Mouse (Mus musculus) intestine, embryonic 15.5 days (tissue): ENCODE results near the gene Trim38. TPM values are rescaled to one million over a fixed set of nuclear protein-coding genes. Genes with fewer than 3 reads are reported as not detected.
"Not testable (repeated sequence)": the region's sequence is repeated elsewhere in the genome, so short reads cannot be mapped to it uniquely, and the experiment has no call there.

Source experiments
- ATAC-seq: fragments of 200-750 bp; cut with Nextera tagmentation; 2 replicates; pipeline ENCODE4 v1.8.0; 2017; ENCODE audit warnings: moderate TSS enrichment, moderate library complexity
- H3K27ac ChIP-seq: fragments of 300-500 bp; sonication (generic); 2 replicates; pipeline ENCODE4 v1.5.1; 2015; ENCODE audit warnings: mild to moderate bottlenecking, inconsistent platforms
- H3K27me3 ChIP-seq: fragments of 300-500 bp; sonication (generic); replicated peaks from 2 replicates; pipeline ENCODE4 v1.6.1; 2015; ENCODE audit warnings: inconsistent platforms
- H3K36me3 ChIP-seq: fragments of 300-500 bp; sonication (generic); 2 replicates; pipeline ENCODE4 v1.6.1; 2015; ENCODE audit warnings: inconsistent platforms
- H3K4me1 ChIP-seq: fragments of 300-500 bp; sonication (generic); replicated peaks from 2 replicates; pipeline ENCODE4 v1.6.1; 2015; ENCODE audit warnings: inconsistent platforms
- H3K4me2 ChIP-seq: fragments of 300-500 bp; sonication (generic); replicated peaks from 2 replicates; pipeline ENCODE4 v1.6.1; 2015; ENCODE audit warnings: mild to moderate bottlenecking, inconsistent platforms
- H3K4me3 ChIP-seq: fragments of 300-500 bp; sonication (generic); replicated peaks from 2 replicates; pipeline ENCODE4 v1.5.1; 2015; ENCODE audit warnings: inconsistent platforms
- H3K9ac ChIP-seq: fragments of 300-500 bp; sonication (generic); 2 replicates; pipeline ENCODE4 v1.6.1; 2015; ENCODE audit warnings: inconsistent platforms
- H3K9me3 ChIP-seq: fragments of 300-500 bp; sonication (generic); 2 replicates; pipeline ENCODE4 v1.6.1; 2016; ENCODE audit warnings: inconsistent platforms
- WGBS: fragments of 180-500 bp; shearing (Covaris S2); methylation state at CpG from one replicate; pipeline ENCODE4 v1.1.7; 2015; 5-methylcytosine and 5-hydroxymethylcytosine counted together
- polyA plus RNA-seq: library from polyadenylated mRNA; unstranded; fragments of >200 nt; fragmentation: Nextera tagmentation; extraction: Ambion mirVana; gene quantifications from 2 replicates; pipeline ENCODE4 v1.2.1, GENCODE M21; 2015

Gene Trim38
- polyA plus RNA-seq, 1 experiment from 2014 or later = not detected

DNA sequence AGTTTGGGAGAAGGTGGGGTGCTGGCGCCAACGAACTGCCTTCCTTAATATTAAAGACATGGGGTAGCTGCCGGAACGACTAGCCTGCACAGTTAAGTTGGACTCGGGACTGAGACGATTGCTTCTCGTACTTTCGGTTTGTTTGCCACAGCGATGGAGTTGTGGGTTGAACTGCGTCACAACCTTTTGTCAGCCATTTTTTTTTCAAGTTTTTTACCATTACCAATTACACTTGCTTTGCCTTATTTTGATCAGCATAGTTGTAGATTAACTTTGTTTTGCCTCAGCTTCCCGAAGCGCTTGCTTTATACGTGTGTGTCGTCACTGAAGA lies 29.8 kb upstream of the Trim38 start:
- peak overlapping the region; percentile 99 for H3K27ac ChIP-seq
- WGBS = under 1% methylated on average over 14 of the region's 14 CpGs
- ATAC-seq = no peak

DNA sequence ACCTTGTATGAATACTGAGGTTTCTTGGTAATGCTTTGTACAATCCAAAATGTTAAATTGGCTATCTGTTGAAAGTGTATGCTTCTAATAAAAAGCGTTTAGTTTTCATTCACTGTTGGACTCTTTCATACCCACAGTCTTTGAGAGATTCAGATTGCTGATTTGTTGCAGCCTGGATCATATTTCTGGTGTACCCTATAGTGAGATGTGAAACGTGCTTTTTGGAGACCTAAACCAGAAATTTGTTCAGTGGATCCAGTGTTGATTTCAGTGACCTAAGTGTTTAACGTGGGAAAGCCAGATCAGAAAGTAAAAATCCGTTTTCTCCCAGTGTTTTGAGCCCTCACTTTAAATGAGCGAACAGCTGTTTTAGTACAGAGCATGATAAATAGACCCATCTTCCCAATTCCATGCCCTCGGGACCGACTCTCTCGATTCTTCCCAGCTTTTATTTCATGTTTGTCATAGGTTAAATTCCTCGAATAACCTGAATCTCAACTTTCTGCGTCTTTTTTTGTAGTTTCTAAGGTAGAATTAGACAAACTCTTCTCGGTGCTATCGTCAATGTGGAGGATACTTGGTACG lies 29.4 kb upstream of the Trim38 start:
- H3K4me2 ChIP-seq = peak overlapping the region; percentile 94
- no peak for ATAC-seq
- WGBS = 19% methylated on average over 13 of the region's 13 CpGs
- H3K9ac ChIP-seq = peak overlapping the region; percentile 91
- peak overlapping the region; percentile 99 for H3K27ac ChIP-seq
- H3K36me3 ChIP-seq = no peaks in the 10 kb centered on the region
- H3K27me3 ChIP-seq = no peaks in the 10 kb centered on the region
- peak overlapping the region; percentile 59 for H3K4me3 ChIP-seq
- no peaks in the 10 kb centered on the region for H3K9me3 ChIP-seq
- no peaks in the 10 kb centered on the region for H3K4me1 ChIP-seq

More for the DNA sequence above, 29.8 kb upstream of the Trim38 start:
- Histone ChIP-seq H3K4me1 (no peaks in the 10 kb centered on the region), H3K9me3 (no peaks in the 10 kb centered on the region), H3K36me3 (no peaks in the 10 kb centered on the region), H3K27me3 (no peaks in the 10 kb centered on the region), H3K4me3 (peak overlapping the region; percentile 59), H3K4me2 (peak overlapping the region; percentile 94), H3K9ac (peak overlapping the region; percentile 91)

DNA sequence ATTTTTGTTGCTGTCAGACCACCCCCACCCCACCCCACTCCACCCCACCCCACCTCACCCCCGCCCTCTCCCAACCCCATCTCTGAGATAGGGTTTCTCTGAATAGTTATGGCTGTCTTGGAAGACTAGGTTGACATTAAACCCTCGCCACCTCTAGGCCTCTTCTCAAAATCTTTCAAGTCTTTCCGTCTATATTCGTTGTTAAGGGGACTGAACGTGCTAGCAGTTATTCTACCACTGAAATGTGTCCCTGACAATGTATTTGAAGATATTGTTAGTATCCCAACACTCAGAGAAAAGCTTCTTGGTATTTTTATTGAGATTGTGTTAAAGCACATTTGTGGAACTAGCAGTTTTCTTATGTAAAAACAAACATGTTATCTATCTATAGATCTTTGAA lies 28.8 kb upstream of the Trim38 start:
- Histone ChIP-seq H3K4me3 (no peak overlapping the region), H3K9me3 (no peaks in the 10 kb centered on the region), H3K9ac (no peak overlapping the region), H3K27ac (no peak overlapping the region), H3K27me3 (no peaks in the 10 kb centered on the region), H3K4me2 (peak overlapping the region; percentile 94), H3K4me1 (no peaks in the 10 kb centered on the region), H3K36me3 (no peaks in the 10 kb centered on the region)
- WGBS = 63% methylated on average over 5 of the region's 5 CpGs
- no peak for ATAC-seq

DNA sequence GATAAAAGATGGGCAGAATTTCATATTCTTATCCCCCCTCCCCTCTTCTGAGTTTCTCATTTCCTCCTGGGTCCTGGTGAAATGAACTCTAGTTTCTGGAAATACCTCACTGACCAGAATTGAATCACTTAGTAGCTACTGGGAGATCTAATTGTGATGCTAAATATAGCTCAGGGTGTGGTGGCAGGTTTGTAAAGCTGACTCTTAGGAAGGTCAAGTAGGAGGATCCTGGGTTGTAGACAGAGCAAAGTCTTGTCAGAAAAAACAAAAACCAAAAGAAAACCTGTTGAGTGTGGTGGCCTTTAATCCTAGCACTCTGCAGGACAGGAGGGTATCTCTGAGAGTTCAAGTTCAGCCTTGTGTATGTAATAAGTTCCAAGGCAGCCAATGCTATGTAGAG lies 27.7 kb upstream of the Trim38 start:
- Histone ChIP-seq H3K4me3 (no peak overlapping the region), H3K9ac (no peak overlapping the region), H3K4me2 (no peak overlapping the region), H3K4me1 (no peaks in the 10 kb centered on the region), H3K36me3 (no peaks in the 10 kb centered on the region), H3K9me3 (no peaks in the 10 kb centered on the region), H3K27ac (peak overlapping the region; percentile 51; the same call in 1 of the 2 replicates), H3K27me3 (no peaks in the 10 kb centered on the region)
- no peak for ATAC-seq

DNA sequence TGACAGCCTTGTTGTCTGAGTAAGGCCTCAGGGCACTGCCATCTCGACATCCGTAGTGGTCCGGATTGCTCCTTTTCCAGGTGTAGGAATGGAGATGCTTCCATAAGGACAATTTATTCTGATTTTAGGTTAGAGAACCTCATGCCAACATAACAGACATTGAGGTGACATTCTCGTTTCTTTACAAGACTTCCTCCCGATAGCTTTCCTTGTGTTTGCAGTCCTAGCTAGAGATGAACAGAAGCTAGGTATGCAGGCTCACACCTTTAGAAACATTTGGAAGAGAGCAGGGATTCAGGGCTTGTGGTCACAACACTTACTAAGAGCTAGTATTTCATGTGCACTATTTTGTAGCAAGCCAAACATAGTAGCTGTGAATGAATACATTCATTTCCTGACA lies 26.5 kb upstream of the Trim38 start:
- WGBS = 84% methylated on average over 5 of the region's 5 CpGs
- H3K4me2 ChIP-seq = no peak overlapping the region
- H3K36me3 ChIP-seq = no peaks in the 10 kb centered on the region
- H3K27ac ChIP-seq = no peak overlapping the region
- H3K9me3 ChIP-seq = no peaks in the 10 kb centered on the region
- no peak overlapping the region for H3K9ac ChIP-seq
- H3K4me3 ChIP-seq = no peak overlapping the region
- ATAC-seq = no peak
- no peaks in the 10 kb centered on the region for H3K27me3 ChIP-seq
- H3K4me1 ChIP-seq = 0 out of 2 replicates have a peak, but pooled peaks cover 4% of the 10 kb centered on the region

DNA sequence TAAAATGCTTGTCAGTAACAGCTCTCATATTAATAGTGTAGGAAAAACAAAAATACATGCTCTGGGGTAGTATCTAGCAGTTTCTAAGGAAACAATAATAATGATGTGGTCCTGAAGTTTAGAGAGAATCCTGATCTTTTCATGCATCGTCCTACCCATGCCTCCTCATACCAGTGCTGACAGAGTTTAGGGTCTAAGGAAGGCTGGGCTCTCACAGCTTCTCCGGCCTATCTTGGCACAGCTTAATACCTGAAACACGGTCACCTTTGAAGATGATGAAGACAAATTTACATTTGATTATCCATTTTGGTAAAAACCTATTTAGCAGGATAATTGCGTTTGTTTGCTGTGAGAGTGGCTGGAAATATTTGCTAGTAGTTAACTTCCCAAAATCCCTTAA lies 25.8 kb upstream of the Trim38 start:
- no peak for ATAC-seq
- Histone ChIP-seq H3K36me3 (no peaks in the 10 kb centered on the region), H3K27me3 (no peaks in the 10 kb centered on the region), H3K9ac (peak overlapping the region; percentile 40; the same call in 1 of the 2 replicates), H3K4me1 (0 out of 2 replicates have a peak, but pooled peaks cover 4% of the 10 kb centered on the region), H3K27ac (no peak overlapping the region), H3K9me3 (no peaks in the 10 kb centered on the region), H3K4me3 (peak overlapping the region; percentile 39; the same call in 1 of the 2 replicates), H3K4me2 (peak overlapping the region; percentile 54)
- WGBS = 41% methylated on average over 4 of the region's 4 CpGs

DNA sequence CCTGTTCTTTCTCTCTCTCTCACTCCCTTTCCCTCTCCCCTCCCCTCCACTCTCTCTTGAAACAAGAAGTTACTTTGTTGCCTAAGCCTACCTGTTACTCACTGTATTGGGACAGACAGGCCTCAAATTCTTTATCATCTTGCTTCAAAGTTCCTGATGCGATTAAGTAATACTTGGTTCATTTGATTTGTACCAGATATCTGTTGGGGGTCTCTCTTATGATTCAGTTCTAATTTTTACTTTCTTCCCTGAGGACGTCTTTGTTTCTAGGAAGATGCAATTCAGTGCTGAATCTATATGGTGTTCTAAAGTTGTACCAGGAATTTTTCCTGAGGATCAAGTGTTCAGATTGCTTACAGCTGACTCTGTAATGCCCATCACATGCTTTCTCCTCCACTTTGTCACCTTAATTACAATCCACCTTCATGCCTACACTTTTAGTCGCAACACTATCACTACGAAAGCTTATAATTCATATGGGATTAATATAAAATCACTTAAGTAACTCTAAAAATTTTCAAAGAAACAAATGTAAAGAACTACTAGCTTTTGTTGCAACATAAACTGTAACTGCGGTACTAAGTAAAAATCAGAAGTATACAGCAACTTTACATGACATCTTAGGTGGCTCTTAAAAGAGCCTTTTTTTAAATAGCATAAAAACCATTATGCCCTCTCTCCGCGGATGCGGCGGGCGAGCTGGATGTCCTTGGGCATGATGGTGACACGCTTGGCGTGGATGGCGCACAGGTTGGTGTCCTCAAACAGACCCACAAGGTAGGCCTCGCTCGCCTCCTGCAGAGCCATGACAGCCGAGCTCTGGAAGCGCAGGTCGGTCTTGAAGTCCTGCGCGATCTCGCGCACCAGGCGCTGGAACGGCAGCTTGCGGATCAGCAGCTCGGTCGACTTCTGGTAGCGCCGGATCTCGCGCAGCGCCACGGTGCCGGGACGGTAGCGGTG lies 25.0 kb upstream of the Trim38 start:
- 2% methylated on average over 17 of the region's 36 CpGs for WGBS
- no peak; the same call in 1 of the 2 replicates for ATAC-seq
- Histone ChIP-seq H3K27ac (peak overlapping the region; percentile 62), H3K9me3 (no peaks in the 10 kb centered on the region), H3K27me3 (no peaks in the 10 kb centered on the region), H3K4me2 (peak overlapping the region; percentile 54), H3K9ac (peak overlapping the region; percentile 45), H3K36me3 (no peaks in the 10 kb centered on the region), H3K4me1 (0 out of 2 replicates have a peak, but pooled peaks cover 4% of the 10 kb centered on the region), H3K4me3 (peak overlapping the region; percentile 39)

DNA sequence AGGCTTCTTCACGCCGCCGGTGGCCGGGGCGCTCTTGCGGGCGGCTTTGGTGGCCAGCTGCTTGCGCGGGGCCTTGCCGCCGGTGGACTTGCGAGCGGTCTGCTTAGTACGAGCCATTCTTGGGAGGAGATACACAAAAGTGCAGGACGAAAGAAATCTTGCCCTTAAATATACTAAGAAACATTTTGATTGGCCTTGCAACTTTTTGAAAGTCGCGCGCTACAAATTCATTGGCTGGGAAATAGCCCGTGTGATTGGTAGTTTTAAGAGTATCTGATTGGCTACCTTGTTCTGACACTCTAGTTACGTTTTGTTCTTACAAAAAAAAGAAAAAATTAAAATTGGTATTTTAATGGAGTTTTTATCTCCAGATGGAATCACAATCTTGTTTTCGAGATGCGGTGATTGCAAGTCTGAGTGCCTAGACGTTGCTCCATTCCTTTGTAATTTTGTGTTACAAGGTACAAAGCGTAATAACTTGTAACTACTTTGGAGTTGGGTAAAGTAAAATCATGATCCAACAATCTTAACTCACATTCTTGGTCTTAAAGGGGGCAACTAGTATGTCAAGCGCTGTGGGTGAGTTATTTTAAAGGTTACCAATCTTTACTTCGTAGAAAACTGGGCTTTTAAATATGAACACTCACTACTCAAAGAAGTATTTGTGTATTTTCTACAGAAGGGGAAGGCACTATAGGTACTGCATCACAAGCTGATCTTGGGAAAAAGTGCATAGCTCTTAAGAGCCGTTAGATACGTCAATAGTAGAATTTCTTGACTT lies 24.1 kb upstream of the Trim38 start, which contains the start of gene Hist1h3c:
Gene Hist1h3c (minus strand): TSS at position 222 of the 781 bp plus-strand sequence.
- Histone ChIP-seq H3K9ac (peak within 1 kb of the TSS; percentile 54), H3K4me2 (peak within 1 kb of the TSS; percentile 56), H3K4me3 (peak within 1 kb of the TSS; percentile 39), H3K4me1 (0 out of 2 replicates have a peak, but pooled peaks cover 4% of the 10 kb centered on the region), H3K27ac (peak within 1 kb of the TSS; percentile 98), H3K27me3 (no peaks in the 10 kb centered on the region), H3K9me3 (no peaks in the 10 kb centered on the region), H3K36me3 (no peaks in the 10 kb centered on the region)
- under 1% methylated on average over 25 of the region's 28 CpGs for WGBS
- ATAC-seq = peak; percentile 77

DNA sequence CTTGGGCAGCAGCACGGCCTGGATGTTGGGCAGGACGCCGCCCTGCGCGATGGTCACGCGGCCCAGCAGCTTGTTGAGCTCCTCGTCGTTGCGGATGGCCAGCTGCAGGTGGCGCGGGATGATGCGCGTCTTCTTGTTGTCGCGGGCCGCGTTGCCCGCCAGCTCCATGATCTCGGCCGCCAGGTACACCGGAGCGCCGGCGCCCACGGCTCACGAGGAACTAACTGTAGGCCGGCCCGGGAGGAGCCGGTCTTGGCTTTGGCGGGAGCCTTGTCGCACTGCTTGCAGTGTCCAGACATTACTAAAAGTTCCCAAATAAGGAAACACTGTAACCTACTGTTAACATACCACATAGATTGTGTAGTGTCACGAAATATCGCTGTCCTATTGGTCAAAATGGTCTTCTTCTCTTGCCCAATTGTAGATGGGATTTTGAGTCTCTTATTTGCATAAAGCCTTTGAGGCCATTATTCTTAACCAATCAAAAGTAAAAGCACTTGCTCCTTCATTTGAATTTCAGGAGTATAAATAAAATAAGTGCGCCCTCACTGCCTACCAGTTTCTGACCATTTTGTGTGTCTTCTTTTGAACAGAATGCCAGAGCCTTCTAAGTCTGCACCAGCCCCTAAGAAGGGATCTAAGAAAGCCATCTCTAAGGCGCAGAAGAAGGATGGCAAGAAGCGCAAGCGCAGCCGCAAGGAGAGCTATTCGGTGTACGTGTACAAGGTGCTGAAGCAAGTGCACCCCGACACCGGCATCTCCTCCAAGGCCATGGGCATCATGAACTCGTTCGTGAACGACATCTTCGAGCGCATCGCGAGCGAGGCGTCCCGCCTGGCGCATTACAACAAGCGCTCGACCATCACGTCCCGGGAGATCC lies 23.3 kb upstream of the Trim38 start, which contains the start of gene Hist1h2bb:
Gene Hist1h2bb (plus strand): TSS at position 534 of the 880 bp plus-strand sequence.
- H3K9me3 ChIP-seq, H3K27me3 ChIP-seq, H3K36me3 ChIP-seq, H3K4me1 ChIP-seq: not testable (repeated sequence)
- Histone ChIP-seq H3K27ac (peak within 1 kb of the TSS; percentile 98), H3K4me2 (peak within 1 kb of the TSS; percentile 56), H3K4me3 (peak within 1 kb of the TSS; percentile 39), H3K9ac (peak within 1 kb of the TSS; percentile 54)
- under 1% methylated on average over 46 of the region's 58 CpGs for WGBS
- ATAC-seq = peak; percentile 91

DNA sequence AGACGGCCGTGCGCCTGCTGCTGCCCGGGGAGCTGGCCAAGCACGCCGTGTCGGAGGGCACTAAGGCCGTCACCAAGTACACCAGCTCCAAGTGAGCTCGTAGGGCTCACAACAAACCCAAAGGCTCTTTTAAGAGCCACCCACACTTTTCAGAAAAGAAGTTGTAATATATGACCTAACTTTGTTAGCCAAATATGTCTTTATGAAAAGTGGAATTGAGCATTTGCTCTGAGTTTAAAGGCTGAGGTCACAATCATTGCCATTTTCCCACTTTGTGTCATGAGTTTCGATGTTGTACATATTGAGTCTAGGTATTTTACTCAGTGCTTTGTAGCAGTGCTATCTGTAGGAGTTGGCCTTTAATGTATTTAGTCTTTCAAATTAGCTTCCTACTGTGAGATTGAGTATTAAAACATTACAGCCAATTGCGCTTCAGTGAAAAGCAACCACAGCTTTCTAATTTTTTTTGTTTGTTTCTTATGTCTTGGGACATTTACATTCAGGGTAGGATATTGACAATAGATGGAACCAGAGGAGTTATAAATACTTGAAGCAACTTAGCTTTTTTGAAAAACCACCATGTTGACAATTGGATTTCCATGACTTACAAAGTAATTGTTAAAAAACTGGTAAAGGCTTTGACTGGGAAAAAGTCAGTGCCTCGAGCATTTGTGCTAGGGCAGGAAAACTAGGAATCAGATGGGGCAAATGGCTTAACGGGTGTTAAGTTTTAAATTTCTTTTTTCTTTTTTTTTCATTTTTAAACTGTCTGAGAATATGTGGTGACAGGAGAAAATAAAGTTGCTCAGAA lies 22.4 kb upstream of the Trim38 start:
- 3% methylated on average over 13 of the region's 13 CpGs for WGBS
- Histone ChIP-seq H3K27ac (peak overlapping the region; percentile 95), H3K9me3 (no peaks in the 10 kb centered on the region), H3K36me3 (no peaks in the 10 kb centered on the region), H3K4me2 (peak overlapping the region; percentile 52), H3K27me3 (no peaks in the 10 kb centered on the region), H3K4me1 (0 out of 2 replicates have a peak, but pooled peaks cover 4% of the 10 kb centered on the region), H3K9ac (peak overlapping the region; percentile 42), H3K4me3 (peak overlapping the region; percentile 26)
- no peak for ATAC-seq
